Mouse (Mus musculus) right cerebral cortex, postnatal 4 days (tissue): Measurements from ENCODE around the gene Clec4n.
"Not testable (repeated sequence)": the region's sequence is repeated elsewhere in the genome, so short reads cannot be mapped to it uniquely, and the experiment has no call there.

Experiments
- DNase-seq: peaks from one replicate; pipeline ENCODE4 v3.0.0-alpha.2; 2022

Gene Clec4n

DNA sequence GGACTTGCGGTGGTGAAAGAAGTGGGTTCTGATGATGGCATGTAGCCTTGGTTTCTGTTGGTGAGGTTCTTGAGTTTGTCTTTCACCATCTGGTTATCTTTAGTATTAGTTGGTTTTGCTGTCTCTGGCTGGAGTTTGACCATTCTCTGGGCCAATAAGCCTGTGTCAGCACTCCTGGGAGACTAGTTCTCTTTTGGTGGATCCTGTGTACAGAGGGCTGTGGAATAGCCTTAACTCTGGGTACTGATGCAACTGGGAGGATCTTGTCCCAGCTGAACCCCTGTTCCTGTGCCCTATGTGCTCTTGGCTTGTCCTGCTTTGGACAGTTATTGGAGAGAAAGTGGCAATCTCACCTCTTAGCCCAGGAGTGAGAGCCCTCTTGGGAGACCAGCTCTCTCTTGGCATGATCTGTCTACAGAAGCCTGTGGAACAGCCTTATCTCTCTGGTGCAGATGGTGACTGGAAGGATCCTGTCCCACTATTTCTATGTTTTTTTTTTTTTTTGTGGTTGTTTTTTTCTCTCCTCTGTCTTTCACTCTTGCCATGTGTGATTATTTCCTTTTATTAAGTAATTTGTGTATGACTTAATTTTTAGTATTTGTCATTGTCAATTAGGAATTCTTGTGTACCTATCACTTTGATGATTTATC is 63.2 kb downstream of the Clec4n start:
- DNase-seq = no peak

GRCm38 (mm10) chr6:123293509-123293908 is 63.9 kb downstream of the Clec4n start:
- DNase-seq = not testable (repeated sequence)
